Mouse (Mus musculus): ENCODE data around the gene Col9a2. TPM values are rescaled to one million over a fixed set of nuclear protein-coding genes. Genes with fewer than 3 reads are reported as not detected.
A peak's percentile ranks its signal among the peaks of the same experiment; 100 is the strongest.

Col9a2 gene
- polyA plus RNA-seq, 1 experiment from 2014 or later: 27.8 TPM

DNA sequence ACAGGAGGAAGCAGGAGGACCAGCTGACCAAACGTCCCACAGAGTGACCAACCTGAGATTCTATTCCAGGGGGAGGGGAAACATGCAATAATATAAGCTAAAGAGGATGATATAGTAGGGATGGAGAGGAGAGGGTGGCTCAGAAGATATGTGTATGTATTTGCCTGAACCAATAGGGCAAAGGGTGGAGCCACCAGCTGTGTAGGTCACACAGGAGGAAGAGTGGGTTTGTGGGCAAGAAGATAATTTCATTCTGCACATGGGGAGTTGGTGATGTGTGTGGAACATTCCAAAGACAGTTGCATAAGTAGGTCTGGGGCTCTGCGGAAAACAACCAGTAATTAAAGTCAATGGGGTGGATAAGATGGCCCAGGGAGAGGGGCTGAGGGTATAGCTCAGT, 13.5 kb upstream of the Col9a2 start:
- no peak overlapping the region for H3K27ac ChIP-seq (replicated peaks)
- no peaks in the 10 kb centered on the region for H3K9me3 ChIP-seq
- H3K27me3 ChIP-seq: no peaks in the 10 kb centered on the region
- H3K9ac ChIP-seq: no peak overlapping the region
- H3K4me2 ChIP-seq: no peak overlapping the region
- no peak overlapping the region for H3K4me3 ChIP-seq
- 70% methylated on average over 2 of the region's 2 CpGs for WGBS
- no peaks in the 10 kb centered on the region for H3K4me1 ChIP-seq (replicated peaks)
- ATAC-seq (ENCODE audit: low FRiP score, low read depth): no peak
- no peaks in the 10 kb centered on the region for H3K36me3 ChIP-seq

DNA sequence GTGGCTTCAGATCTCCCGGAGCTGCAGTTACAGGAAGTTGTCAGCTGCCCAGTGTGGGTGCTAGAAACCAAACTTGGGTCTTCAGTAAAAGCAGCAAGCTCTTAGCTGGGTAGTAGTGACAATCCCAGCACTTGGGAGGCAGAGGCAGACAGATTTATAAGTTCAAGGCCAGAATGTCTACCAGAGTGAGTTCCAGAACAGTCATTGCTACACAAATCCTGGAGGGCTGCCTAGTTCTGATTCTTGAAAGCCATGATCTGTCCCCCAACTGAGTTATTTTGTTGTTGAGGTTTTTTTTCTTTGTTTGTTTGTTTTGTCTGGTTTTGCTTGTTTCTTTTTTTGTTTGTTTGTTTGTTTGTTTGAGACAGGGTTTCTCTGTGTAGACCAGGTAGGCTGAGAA, 11.0 kb upstream of the Col9a2 start:
- Histone ChIP-seq H3K4me1 (replicated peaks) (no peaks in the 10 kb centered on the region), H3K36me3 (no peaks in the 10 kb centered on the region), H3K4me2 (no peak overlapping the region), H3K27ac (replicated peaks) (no peak overlapping the region), H3K9me3 (no peaks in the 10 kb centered on the region), H3K4me3 (no peak overlapping the region), H3K27me3 (no peaks in the 10 kb centered on the region), H3K9ac (no peak overlapping the region)
- 76% methylated on average over 1 of the region's 1 CpGs for WGBS
- no peak for ATAC-seq (ENCODE audit: low FRiP score, low read depth)

DNA sequence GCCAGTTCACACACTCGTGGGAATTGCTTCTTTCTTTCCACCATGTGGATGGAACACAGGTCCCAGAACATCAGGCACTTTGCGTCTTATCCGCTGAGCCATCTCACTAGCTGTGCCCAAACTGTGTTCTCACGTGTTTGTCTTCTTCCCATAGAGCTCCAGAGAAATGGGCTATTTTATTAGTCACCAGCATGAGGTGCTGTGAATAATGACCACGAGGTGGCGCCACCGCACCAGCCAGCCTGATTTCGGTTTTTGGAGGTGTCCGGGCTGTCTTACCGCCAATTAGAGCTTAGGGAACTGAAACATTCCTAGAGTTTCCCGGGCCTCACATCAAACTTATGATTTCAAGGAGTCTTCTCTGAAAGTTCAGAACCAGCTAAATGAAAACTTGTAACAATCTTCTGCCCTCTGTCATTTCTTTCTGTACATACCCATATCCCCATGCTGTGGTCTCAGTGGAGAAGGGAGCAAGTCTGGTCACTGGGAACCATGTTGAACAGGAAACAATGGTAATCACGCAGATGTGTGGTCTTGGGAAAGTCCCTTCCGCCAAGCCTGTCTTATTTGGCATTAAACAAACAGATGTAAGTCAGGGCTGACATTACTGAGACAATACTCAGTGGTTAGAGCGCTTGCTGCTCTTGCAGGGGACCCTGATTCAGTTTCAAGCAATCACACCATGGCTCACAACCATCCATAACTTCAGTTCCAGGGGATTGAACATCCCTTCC, 10.4 kb upstream of the Col9a2 start:
- no peak overlapping the region for H3K9ac ChIP-seq
- no peaks in the 10 kb centered on the region for H3K9me3 ChIP-seq
- no peaks in the 10 kb centered on the region for H3K4me1 ChIP-seq (replicated peaks)
- no peak overlapping the region for H3K27ac ChIP-seq (replicated peaks)
- ATAC-seq (ENCODE audit: low FRiP score, low read depth): no peak
- no peak overlapping the region for H3K4me3 ChIP-seq
- no peak overlapping the region for H3K4me2 ChIP-seq
- WGBS: 26% methylated on average over 14 of the region's 14 CpGs
- H3K27me3 ChIP-seq: no peaks in the 10 kb centered on the region
- H3K36me3 ChIP-seq: no peaks in the 10 kb centered on the region

DNA sequence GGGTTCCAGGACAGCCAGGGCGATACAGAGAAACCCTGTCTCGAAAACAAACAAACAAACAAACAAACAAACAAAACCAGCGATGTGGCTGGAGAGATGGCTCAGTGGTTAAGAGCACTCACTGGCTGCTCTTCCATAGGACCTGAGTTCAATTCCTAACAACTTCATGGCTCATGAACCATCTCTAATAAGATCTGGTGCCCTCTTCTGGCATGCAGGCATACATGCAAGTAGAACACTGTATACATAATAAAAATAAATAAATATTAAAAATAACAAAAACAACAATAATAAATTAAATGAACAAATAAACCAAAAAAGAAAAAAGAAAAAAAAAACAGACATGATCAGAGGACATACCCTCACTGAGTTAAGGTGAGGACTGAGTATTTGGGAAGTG, 9.6 kb upstream of the Col9a2 start:
- no peak overlapping the region for H3K9ac ChIP-seq
- H3K4me1 ChIP-seq (replicated peaks): no peaks in the 10 kb centered on the region
- no peaks in the 10 kb centered on the region for H3K27me3 ChIP-seq
- H3K4me2 ChIP-seq: no peak overlapping the region
- H3K27ac ChIP-seq (replicated peaks): no peak overlapping the region
- no peaks in the 10 kb centered on the region for H3K9me3 ChIP-seq
- 85% methylated on average over 3 of the region's 3 CpGs for WGBS
- H3K4me3 ChIP-seq: no peak overlapping the region
- no peaks in the 10 kb centered on the region for H3K36me3 ChIP-seq
- no peak for ATAC-seq (ENCODE audit: low FRiP score, low read depth)

DNA sequence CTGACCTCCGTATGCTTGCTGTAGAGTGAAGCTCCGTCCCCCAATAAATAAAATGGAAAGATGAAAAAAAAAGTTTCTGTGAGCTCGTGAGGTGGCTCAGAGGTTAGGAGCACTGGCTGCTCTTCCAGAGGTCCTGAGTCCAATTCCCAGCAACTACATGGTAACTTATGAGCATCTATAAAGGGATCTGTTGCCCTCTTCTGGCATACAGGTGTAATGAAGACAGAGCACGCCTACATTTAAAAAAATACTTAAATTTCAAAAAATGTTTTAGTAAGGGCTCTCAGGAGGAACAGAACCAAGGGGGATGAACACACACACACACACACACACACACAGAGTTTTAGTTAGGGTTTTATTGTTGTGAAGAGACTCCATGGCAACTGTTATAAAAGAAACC, 7.7 kb upstream of the Col9a2 start:
- Histone ChIP-seq H3K36me3 (no peaks in the 10 kb centered on the region), H3K4me2 (no peak overlapping the region), H3K27me3 (no peaks in the 10 kb centered on the region), H3K9me3 (no peaks in the 10 kb centered on the region), H3K4me1 (replicated peaks) (no peaks in the 10 kb centered on the region), H3K4me3 (no peak overlapping the region), H3K27ac (replicated peaks) (no peak overlapping the region), H3K9ac (no peak overlapping the region)
- no peak for ATAC-seq (ENCODE audit: low FRiP score, low read depth)
- WGBS: 62% methylated on average over 4 of the region's 4 CpGs

DNA sequence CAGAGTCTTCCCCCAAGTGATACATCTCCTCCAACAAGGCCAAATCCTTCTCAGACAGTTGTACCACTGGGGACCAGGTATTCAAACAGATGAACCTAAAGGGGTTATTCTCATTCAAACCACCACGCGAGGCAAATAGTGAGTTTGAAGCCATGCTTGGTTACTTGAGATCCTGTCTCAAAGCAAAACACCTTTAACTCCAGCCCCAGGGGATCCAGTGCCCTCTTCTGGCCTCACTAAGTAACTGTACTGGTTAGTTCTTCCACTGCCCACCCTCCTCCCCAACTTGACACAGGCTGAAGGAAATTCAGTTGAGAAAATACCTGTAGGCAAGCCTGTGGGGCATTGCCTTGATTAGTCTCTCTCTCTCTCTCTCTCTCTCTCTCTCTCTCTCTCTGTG, 6.2 kb upstream of the Col9a2 start:
- Histone ChIP-seq H3K4me1 (replicated peaks) (no peaks in the 10 kb centered on the region), H3K27me3 (no peaks in the 10 kb centered on the region), H3K27ac (replicated peaks) (no peak overlapping the region), H3K4me2 (no peak overlapping the region), H3K4me3 (no peak overlapping the region), H3K9me3 (no peaks in the 10 kb centered on the region), H3K9ac (no peak overlapping the region), H3K36me3 (no peaks in the 10 kb centered on the region)
- WGBS: 77% methylated on average over 2 of the region's 2 CpGs
- no peak for ATAC-seq (ENCODE audit: low FRiP score, low read depth)

DNA sequence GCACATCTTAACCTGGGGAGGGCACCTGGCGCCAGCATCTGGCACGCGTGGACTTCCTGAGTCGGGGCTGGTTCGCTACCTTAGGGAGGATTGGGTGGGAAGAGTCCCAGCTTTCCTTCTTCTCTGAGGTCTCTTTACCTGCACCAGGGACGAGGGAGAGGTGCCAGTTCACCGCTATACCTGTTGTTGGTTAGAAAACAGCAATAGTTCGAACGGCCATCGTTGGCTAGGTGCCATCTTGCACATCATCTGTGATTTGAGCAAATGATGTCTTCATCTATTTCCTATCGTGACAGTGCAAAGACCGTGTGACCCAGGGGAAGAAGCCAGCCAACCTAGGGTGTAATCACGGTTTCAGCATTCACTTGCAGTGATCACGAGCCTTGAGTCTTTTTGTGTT, 1.1 kb downstream of the Col9a2 start:
- Histone ChIP-seq H3K27me3 (peaks cover 4% of the 10 kb centered on the region; the same call in 1 of the 2 replicates), H3K4me2 (peak overlapping the region; percentile 74), H3K9me3 (no peaks in the 10 kb centered on the region), H3K36me3 (no peaks in the 10 kb centered on the region), H3K4me3 (peak overlapping the region; percentile 42), H3K27ac (replicated peaks) (peak overlapping the region; percentile 35; the same call in 1 of the 2 replicates), H3K9ac (0 out of 2 replicates have a peak overlapping the region, but pooled peaks have one; percentile 41), H3K4me1 (replicated peaks) (peaks cover 23% of the 10 kb centered on the region)
- ATAC-seq (ENCODE audit: low FRiP score, low read depth): no peak
- WGBS: 55% methylated on average over 14 of the region's 14 CpGs

DNA sequence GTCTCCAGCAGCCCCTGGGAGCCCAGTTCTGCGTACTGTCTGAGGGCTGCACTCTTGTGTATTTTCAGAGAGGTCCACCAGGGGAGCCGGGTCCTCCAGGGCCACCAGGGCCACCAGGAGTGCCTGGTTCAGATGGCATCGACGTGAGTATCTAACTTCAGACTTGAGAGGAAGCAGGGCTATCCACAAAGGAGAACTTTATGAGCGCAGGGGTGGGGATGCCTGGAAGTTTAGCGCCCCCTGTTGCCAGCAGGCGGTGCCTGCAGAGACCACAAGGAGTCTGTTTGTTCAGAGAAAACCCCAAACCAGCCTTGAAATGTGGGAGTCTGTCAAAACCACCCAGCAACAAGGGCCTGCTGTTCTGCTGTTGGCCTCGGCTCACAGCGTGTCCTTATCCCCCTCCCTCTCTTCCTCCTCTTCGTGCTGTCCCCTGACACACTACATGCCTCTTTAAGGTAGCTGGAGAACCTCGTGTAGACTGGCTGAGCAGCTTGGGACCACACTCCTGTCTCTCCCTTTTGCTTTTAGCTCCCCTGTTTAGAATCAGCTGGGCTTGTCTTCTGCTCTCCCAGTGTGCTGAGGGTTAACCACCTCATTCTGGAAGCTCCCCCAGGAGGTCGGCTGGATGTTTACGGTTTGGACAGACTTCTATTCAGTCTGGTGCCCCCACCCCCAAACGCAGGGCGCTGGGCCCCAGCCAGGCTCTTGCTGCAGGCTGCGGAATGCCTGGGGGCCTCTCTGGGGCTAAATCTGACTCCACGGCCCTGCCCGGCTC, 1.9 kb downstream of the Col9a2 start:
- no peaks in the 10 kb centered on the region for H3K9me3 ChIP-seq
- H3K4me3 ChIP-seq: no peak overlapping the region
- 8% methylated on average over 18 of the region's 18 CpGs for WGBS
- peak; percentile 77 for ATAC-seq (ENCODE audit: low FRiP score, low read depth)
- peak overlapping the region; percentile 37 for H3K4me2 ChIP-seq
- H3K36me3 ChIP-seq: no peaks in the 10 kb centered on the region
- peaks cover 23% of the 10 kb centered on the region for H3K4me1 ChIP-seq (replicated peaks)
- peaks cover 4% of the 10 kb centered on the region; the same call in 1 of the 2 replicates for H3K27me3 ChIP-seq
- H3K9ac ChIP-seq: no peak overlapping the region
- H3K27ac ChIP-seq (replicated peaks): peak overlapping the region; percentile 67

DNA sequence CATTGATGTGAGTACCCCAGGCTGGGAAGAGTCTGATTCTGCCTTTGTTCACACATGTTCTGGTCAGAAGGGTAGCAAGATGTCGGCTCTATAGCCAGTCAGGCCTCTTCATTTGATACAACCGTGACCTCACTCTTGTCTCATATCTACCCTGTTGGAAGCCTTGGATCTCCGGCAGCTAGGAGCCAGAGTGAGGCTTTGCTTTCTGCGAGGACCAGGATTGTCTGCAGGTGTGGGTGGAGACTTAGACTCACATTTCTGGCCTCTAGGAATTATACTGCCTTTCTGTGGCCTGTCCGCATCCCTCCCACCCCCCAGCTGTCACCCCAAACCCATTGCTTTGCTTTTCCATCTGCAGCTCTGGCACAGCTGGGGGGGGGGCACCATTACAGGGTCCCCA, 3.3 kb downstream of the Col9a2 start:
- ATAC-seq (ENCODE audit: low FRiP score, low read depth): no peak
- no peak overlapping the region for H3K9ac ChIP-seq
- H3K4me1 ChIP-seq (replicated peaks): peaks cover 23% of the 10 kb centered on the region
- H3K4me3 ChIP-seq: no peak overlapping the region
- WGBS: 45% methylated on average over 5 of the region's 5 CpGs
- no peaks in the 10 kb centered on the region for H3K36me3 ChIP-seq
- 0 out of 2 replicates have a peak overlapping the region, but pooled peaks have one; percentile 67 for H3K27ac ChIP-seq (replicated peaks)
- no peaks in the 10 kb centered on the region for H3K9me3 ChIP-seq
- peaks cover 4% of the 10 kb centered on the region; the same call in 1 of the 2 replicates for H3K27me3 ChIP-seq
- no peak overlapping the region; the same call in 1 of the 2 replicates for H3K4me2 ChIP-seq

DNA sequence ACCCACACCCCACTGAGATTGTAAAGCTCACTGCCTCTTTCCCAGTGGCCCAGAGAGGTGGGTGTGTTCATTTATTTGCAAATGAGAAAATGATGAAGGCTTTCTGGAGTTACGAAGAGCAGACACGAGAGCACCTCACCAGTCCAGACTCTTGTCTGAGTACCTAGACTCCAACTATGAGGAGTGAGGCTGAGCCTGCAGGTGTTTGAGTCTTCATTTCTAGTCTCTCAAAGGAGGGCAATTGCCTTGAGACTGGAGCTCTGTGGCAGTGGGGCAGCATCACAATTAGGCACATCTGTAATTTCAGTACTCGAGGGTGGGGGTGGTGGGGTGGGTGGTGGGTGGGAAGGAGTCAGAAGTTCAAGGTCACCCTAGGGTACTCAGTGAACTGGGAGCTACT, 3.8 kb downstream of the Col9a2 start:
- no peaks in the 10 kb centered on the region for H3K36me3 ChIP-seq
- no peak overlapping the region for H3K4me3 ChIP-seq
- H3K4me2 ChIP-seq: no peak overlapping the region
- H3K9ac ChIP-seq: no peak overlapping the region
- H3K4me1 ChIP-seq (replicated peaks): peaks cover 23% of the 10 kb centered on the region
- H3K9me3 ChIP-seq: no peaks in the 10 kb centered on the region
- no peak for ATAC-seq (ENCODE audit: low FRiP score, low read depth)
- no peak overlapping the region for H3K27ac ChIP-seq (replicated peaks)
- 72% methylated on average over 3 of the region's 3 CpGs for WGBS
- H3K27me3 ChIP-seq: peaks cover 4% of the 10 kb centered on the region; the same call in 1 of the 2 replicates

DNA sequence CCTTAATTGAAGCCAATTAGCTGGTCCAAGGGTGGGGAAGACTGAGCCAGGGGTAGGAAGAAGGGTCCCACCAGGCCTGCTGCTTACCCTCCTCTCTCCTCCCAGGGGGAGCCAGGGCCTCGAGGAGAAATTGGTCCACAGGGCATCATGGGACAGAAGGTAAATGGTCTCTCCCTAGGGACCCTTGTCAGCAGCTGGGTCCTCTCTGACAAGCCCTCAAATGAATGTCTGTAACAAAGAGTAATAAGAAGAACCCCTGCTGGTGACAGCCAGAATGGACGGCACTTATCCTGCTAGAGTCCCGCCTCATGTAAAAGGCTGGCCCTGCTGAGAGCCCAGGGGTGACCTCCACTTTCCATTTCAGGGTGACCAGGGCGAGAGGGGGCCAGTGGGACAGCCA, 12.7 kb downstream of the Col9a2 start:
- no peaks in the 10 kb centered on the region for H3K9me3 ChIP-seq
- H3K9ac ChIP-seq: no peak overlapping the region
- ATAC-seq (ENCODE audit: low FRiP score, low read depth): no peak
- no peak overlapping the region for H3K27ac ChIP-seq (replicated peaks)
- peaks cover 10% of the 10 kb centered on the region for H3K4me1 ChIP-seq (replicated peaks)
- no peak overlapping the region for H3K4me3 ChIP-seq
- H3K4me2 ChIP-seq: peak overlapping the region; percentile 54; the same call in 1 of the 2 replicates
- no peaks in the 10 kb centered on the region for H3K36me3 ChIP-seq
- no peaks in the 10 kb centered on the region for H3K27me3 ChIP-seq
- 18% methylated on average over 4 of the region's 4 CpGs for WGBS

Measured in hindbrain, embryonic 15.5 days (tissue).